Mouse (Mus musculus): ENCODE results near the gene Hba-a1. TPM values are rescaled to one million over a fixed set of nuclear protein-coding genes. Genes with fewer than 3 reads are reported as not detected.
"Not testable (repeated sequence)": the region's sequence is repeated elsewhere in the genome, so short reads cannot be mapped to it uniquely, and the experiment has no call there.

Gene Hba-a1
- polyA plus RNA-seq, 1 experiment from 2014 or later, result 2,947 TPM

DNA sequence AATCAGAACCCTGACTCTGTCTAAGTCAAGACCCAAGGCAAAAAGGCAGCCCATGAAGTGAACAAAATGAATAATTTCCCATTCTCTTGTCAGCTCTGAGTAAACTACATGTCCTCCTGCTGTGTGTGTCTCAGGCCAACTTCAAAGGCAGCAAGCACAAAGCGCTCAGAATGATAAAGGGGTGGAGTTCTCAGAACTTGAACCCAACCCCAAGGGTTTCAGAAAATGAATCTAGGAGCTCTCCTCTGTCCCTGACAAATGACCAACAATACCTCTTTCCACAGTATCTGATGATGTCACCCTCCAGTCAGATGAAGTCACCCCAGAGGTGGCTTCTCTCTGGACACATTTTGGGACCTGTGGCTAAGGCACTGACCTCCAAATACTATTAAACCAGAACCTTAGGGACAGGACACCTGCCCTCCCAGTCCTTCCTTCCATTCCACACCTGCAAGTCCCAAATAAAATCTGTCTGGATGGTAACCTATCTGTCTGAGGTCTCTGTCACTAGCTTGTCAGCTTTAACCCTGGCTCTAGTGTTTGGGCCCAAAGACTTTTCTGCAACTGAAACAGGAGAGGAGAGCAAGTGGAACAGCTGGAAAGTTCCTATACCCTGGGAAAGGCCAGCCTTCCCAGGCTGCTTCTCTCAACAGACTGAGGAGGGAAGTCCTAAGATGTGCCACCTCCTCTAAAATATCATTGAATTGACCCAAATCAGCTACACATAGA is 1.7 kb upstream of the Hba-a1 start:
- Histone ChIP-seq H3K9ac (ENCODE audit: low read length) (no peak overlapping the region), H3K4me1 (replicated peaks; ENCODE audit: control insufficient read depth, insufficient read depth, low read length) (no peaks in the 10 kb centered on the region), H3K27ac (ENCODE audit: low read depth) (no peak overlapping the region), H3K4me2 (ENCODE audit: low read length) (no peak overlapping the region), H3K9me3 (ENCODE audit: control insufficient read depth, low read length) (no peaks in the 10 kb centered on the region), H3K36me3 (ENCODE audit: control insufficient read depth, insufficient read depth, low read length) (no peaks in the 10 kb centered on the region), H3K4me3 (ENCODE audit: low read depth, low read length) (no peak overlapping the region), H3K27me3 (replicated peaks; ENCODE audit: control insufficient read depth, insufficient read depth, low read length) (peaks cover 17% of the 10 kb centered on the region; the same call in 1 of the 2 replicates)
- no peak for ATAC-seq (replicated peaks; ENCODE audit: low FRiP score, low TSS enrichment, low read depth)
- WGBS, result 72% methylated on average over 1 of the region's 1 CpGs
- DNase-seq (ENCODE audit: low spot score), result no peak

GRCm38 (mm10) chr11:32284582-32284981 is 1.3 kb downstream of the Hba-a1 start:
- H3K4me3 ChIP-seq (ENCODE audit: low read depth, low read length); H3K4me1 ChIP-seq (replicated peaks; ENCODE audit: control insufficient read depth, insufficient read depth, low read length); H3K9me3 ChIP-seq (ENCODE audit: control insufficient read depth, low read length); H3K36me3 ChIP-seq (ENCODE audit: control insufficient read depth, insufficient read depth, low read length); DNase-seq (ENCODE audit: low spot score); H3K4me2 ChIP-seq (ENCODE audit: low read length); H3K27me3 ChIP-seq (replicated peaks; ENCODE audit: control insufficient read depth, insufficient read depth, low read length); H3K27ac ChIP-seq (ENCODE audit: low read depth); ATAC-seq (replicated peaks; ENCODE audit: low FRiP score, low TSS enrichment, low read depth); H3K9ac ChIP-seq (ENCODE audit: low read length): not testable (repeated sequence)
- WGBS, result 54% methylated on average over 2 of the region's 2 CpGs

GRCm38 (mm10) chr11:32285031-32285775 is 1.9 kb downstream of the Hba-a1 start:
- DNase-seq (ENCODE audit: low spot score), result no peak

DNA sequence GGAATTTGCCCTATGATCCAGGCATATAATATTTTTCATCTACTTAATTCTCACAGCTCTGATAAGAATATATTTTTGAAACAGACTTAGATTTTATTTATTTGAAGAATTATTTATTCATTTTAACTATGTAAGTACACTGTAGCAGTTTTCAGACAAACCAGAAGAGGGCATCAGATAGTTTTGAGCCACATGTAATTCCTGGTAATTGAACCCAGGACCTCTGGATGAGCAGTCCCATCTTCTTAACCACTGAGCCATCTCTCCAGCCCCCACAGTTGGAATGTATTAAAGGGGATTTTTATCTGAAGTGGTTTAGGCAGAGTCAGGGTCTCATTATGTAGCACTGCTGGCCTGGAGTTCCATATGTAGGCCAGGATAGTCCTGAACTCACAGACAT is 2.6 kb downstream of the Hba-a1 start:
- not testable (repeated sequence) for H3K27ac ChIP-seq (ENCODE audit: low read depth); H3K9me3 ChIP-seq (ENCODE audit: control insufficient read depth, low read length); H3K27me3 ChIP-seq (replicated peaks; ENCODE audit: control insufficient read depth, insufficient read depth, low read length); H3K9ac ChIP-seq (ENCODE audit: low read length); DNase-seq (ENCODE audit: low spot score); H3K4me3 ChIP-seq (ENCODE audit: low read depth, low read length); H3K4me1 ChIP-seq (replicated peaks; ENCODE audit: control insufficient read depth, insufficient read depth, low read length); H3K4me2 ChIP-seq (ENCODE audit: low read length); ATAC-seq (replicated peaks; ENCODE audit: low FRiP score, low TSS enrichment, low read depth); H3K36me3 ChIP-seq (ENCODE audit: control insufficient read depth, insufficient read depth, low read length)

More at GRCm38 (mm10) chr11:32285031-32285775, 1.9 kb downstream of the Hba-a1 start:
- H3K36me3 ChIP-seq (ENCODE audit: control insufficient read depth, insufficient read depth, low read length), result no peaks in the 10 kb centered on the region
- no peaks in the 10 kb centered on the region for H3K4me1 ChIP-seq (replicated peaks; ENCODE audit: control insufficient read depth, insufficient read depth, low read length)
- no peak overlapping the region for H3K4me3 ChIP-seq (ENCODE audit: low read depth, low read length)
- no peak overlapping the region for H3K27ac ChIP-seq (ENCODE audit: low read depth)
- H3K4me2 ChIP-seq (ENCODE audit: low read length), result no peak overlapping the region
- no peaks in the 10 kb centered on the region for H3K9me3 ChIP-seq (ENCODE audit: control insufficient read depth, low read length)
- 80% methylated on average over 7 of the region's 7 CpGs for WGBS
- no peak for ATAC-seq (replicated peaks; ENCODE audit: low FRiP score, low TSS enrichment, low read depth)
- no peak overlapping the region for H3K9ac ChIP-seq (ENCODE audit: low read length)
- H3K27me3 ChIP-seq (replicated peaks; ENCODE audit: control insufficient read depth, insufficient read depth, low read length), result 0 out of 2 replicates have a peak, but pooled peaks cover 8% of the 10 kb centered on the region

GRCm38 (mm10) chr11:32286695-32287492 is 3.6 kb downstream of the Hba-a1 start, which contains the start of gene Hbq1b:
TSS of gene Hbq1b (plus strand) at chr11:32286965.
- not testable (repeated sequence) for H3K27ac ChIP-seq (ENCODE audit: low read depth); H3K9ac ChIP-seq (ENCODE audit: low read length); H3K4me3 ChIP-seq (ENCODE audit: low read depth, low read length); H3K36me3 ChIP-seq (ENCODE audit: control insufficient read depth, insufficient read depth, low read length); H3K27me3 ChIP-seq (replicated peaks; ENCODE audit: control insufficient read depth, insufficient read depth, low read length); H3K4me1 ChIP-seq (replicated peaks; ENCODE audit: control insufficient read depth, insufficient read depth, low read length); H3K9me3 ChIP-seq (ENCODE audit: control insufficient read depth, low read length)
- WGBS, result 20% methylated on average over 30 of the region's 33 CpGs
- peak within 1 kb of the TSS; percentile 41 for H3K4me2 ChIP-seq (ENCODE audit: low read length)
- DNase-seq (ENCODE audit: low spot score) (peak; percentile 79), ATAC-seq (replicated peaks; ENCODE audit: low FRiP score, low TSS enrichment, low read depth) (peak; percentile 48; the same call in 1 of the 2 replicates)

DNA sequence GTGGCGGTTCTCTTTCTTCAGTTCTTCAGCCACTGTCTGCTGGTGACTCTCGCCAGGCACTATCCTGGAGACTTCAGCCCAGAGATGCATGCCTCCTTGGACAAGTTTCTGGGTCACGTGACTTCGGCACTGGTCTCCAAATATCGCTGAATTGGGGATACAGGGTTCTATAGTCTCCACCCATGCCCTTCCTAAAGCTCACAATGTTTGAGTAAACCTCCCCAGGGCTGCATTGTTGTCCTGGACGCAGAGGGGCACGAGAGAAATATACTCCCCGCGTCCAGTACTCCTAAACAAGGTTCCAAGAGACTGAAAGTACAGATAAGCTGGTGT is 4.1 kb downstream of the Hba-a1 start:
- Histone ChIP-seq H3K4me2 (ENCODE audit: low read length) (no peak overlapping the region), H3K4me1 (replicated peaks; ENCODE audit: control insufficient read depth, insufficient read depth, low read length) (no peaks in the 10 kb centered on the region), H3K27ac (ENCODE audit: low read depth) (no peak overlapping the region), H3K4me3 (ENCODE audit: low read depth, low read length) (no peak overlapping the region), H3K9me3 (ENCODE audit: control insufficient read depth, low read length) (no peaks in the 10 kb centered on the region), H3K36me3 (ENCODE audit: control insufficient read depth, insufficient read depth, low read length) (no peaks in the 10 kb centered on the region), H3K9ac (ENCODE audit: low read length) (no peak overlapping the region), H3K27me3 (replicated peaks; ENCODE audit: control insufficient read depth, insufficient read depth, low read length) (0 out of 2 replicates have a peak, but pooled peaks cover 5% of the 10 kb centered on the region)
- ATAC-seq (replicated peaks; ENCODE audit: low FRiP score, low TSS enrichment, low read depth), result no peak
- no peak for DNase-seq (ENCODE audit: low spot score)
- WGBS, result 65% methylated on average over 9 of the region's 9 CpGs

DNA sequence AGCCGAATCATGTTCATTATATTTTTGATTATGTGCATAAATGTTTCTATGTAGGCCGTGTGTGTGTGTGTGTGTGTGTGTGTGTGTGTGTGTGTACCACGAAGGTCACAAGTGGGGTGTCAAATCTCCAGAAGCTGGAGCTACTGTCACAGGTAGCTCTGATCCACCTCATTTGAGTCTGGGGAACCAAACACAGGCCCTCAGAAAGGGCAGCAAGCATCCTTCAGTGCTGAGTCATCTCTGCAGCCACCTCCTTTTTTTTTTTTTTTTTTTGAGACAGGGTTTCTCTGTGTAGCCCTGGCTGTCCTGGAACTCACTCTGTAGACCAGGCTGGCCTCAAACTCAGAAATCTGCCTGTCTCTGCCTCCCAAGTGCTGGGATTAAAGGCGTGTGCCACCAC is 9.5 kb downstream of the Hba-a1 start:
- H3K4me2 ChIP-seq (ENCODE audit: low read length); H3K9ac ChIP-seq (ENCODE audit: low read length); H3K4me3 ChIP-seq (ENCODE audit: low read depth, low read length); DNase-seq (ENCODE audit: low spot score); H3K4me1 ChIP-seq (replicated peaks; ENCODE audit: control insufficient read depth, insufficient read depth, low read length); H3K27me3 ChIP-seq (replicated peaks; ENCODE audit: control insufficient read depth, insufficient read depth, low read length); ATAC-seq (replicated peaks; ENCODE audit: low FRiP score, low TSS enrichment, low read depth); H3K9me3 ChIP-seq (ENCODE audit: control insufficient read depth, low read length); H3K36me3 ChIP-seq (ENCODE audit: control insufficient read depth, insufficient read depth, low read length); H3K27ac ChIP-seq (ENCODE audit: low read depth): not testable (repeated sequence)
- 79% methylated on average over 4 of the region's 4 CpGs for WGBS

DNA sequence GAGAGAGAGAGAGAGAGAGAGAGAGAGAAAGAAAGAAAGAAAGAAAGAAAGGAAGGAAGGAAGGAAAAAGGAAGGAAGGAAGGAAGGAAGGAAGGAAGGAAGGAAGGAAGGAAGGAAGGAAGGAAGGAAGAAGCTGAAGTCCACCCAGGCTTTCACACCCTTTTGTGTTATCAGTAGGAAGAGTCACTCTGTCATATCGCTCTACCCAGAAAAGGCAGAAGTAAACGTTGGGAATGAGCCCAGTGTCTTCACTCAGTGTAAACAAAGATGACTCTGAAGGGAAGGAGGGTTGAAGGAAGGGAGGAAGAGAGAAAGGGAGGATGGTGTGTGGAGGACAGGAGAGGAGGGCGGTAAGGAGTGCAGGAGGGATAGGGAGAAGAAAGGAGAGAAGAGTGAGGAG is 10.2 kb downstream of the Hba-a1 start:
- DNase-seq (ENCODE audit: low spot score); H3K9me3 ChIP-seq (ENCODE audit: control insufficient read depth, low read length); H3K4me2 ChIP-seq (ENCODE audit: low read length); H3K9ac ChIP-seq (ENCODE audit: low read length); H3K27me3 ChIP-seq (replicated peaks; ENCODE audit: control insufficient read depth, insufficient read depth, low read length); H3K4me3 ChIP-seq (ENCODE audit: low read depth, low read length); H3K4me1 ChIP-seq (replicated peaks; ENCODE audit: control insufficient read depth, insufficient read depth, low read length); ATAC-seq (replicated peaks; ENCODE audit: low FRiP score, low TSS enrichment, low read depth); H3K27ac ChIP-seq (ENCODE audit: low read depth); H3K36me3 ChIP-seq (ENCODE audit: control insufficient read depth, insufficient read depth, low read length): not testable (repeated sequence)
- 56% methylated on average over 3 of the region's 3 CpGs for WGBS

Data from intestine, embryonic 14.5 days (tissue).